Mouse (Mus musculus): ENCODE measurements around the gene Ncoa5.

Gene Ncoa5

DNA sequence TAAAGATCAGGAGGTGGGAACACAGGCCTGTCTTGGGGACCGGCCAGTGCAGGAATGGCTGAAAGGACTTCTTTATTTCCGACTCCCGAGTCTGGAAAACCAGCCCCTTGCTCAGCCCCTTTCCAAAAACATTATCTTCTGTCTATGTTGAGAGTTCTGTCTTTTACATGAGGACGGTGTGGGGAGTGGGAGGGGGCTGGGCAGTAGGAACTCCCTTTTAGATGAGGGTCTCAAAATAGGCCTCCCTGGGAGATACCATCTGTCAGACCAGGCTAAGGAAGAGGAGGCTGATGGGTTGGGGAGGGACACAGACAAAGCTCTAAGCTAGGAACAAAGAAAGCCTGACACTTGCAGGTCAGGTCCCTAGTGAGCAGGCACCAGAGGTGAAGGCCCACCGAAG lies 14.4 kb upstream of the Ncoa5 start:
- no peak for DNase-seq (ENCODE audit: low spot score in 2 of 2)

GRCm38 (mm10) chr2:165043729-165044128 lies 9.1 kb upstream of the Ncoa5 start:
- DNase-seq (ENCODE audit: low spot score in 2 of 2): no peak

GRCm38 (mm10) chr2:165043090-165043636 lies 8.5 kb upstream of the Ncoa5 start:
- peak in 1 of 2 experiments; percentile 25 for DNase-seq (ENCODE audit: low spot score in 2 of 2)

DNA sequence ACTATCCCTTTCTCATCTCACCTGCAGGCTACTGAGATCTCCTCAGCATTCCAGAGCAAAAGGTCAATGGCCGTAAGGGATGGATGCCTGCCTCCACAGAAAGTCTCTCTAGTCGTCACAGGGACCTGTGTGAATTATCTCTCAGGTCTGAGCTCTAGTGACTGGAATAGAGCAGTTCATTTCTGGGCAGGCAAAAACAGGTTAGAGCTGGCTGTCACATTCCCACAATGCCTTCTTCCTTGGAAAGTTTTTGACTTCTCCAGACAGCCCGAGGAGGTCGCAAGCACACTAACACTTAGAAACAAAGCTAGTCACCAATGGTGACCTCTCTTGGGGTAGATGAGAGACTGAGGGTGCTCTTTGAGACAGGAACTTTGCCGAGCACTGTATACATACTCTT lies 7.5 kb upstream of the Ncoa5 start:
- no peak for DNase-seq (ENCODE audit: low spot score in 2 of 2)

DNA sequence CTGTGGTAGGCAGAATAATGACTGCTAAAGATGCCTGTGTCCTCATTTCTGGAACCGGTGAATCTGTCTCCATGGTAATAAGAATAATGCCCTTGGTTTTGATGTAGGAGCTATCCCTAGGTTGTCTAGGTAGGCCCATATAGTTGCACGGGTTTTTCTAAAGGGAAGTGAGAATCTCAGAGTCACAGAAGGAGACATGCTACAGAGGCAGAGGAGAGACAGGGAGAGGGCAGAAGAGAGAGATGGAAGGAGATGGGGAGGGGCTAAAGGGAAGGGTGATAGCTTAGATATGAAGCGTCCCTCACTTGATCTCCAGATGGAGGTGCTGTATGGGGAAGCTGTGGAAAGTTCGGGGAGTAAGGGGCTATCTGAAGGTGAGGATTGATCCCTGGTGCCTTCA lies 2.7 kb upstream of the Ncoa5 start:
- no peak for DNase-seq (ENCODE audit: low spot score in 2 of 2)

DNA sequence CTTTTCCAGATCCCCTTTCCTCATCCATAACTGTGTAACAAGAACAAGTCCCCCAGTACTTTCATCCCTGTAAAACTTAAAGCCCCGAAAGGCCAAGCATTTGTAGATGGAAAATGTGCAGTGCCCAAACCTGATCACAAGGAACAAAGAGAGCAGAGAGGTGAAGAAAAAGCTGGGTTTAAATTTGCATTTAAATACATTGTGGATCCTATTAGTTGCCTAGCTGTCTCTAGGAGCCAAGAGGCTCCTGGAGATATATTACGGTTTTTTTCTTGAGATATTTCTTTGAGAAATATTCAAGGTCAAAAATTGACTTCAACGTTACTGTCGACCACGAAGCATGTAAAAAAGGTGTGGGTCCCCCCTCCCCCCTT lies 378 bp upstream of the Ncoa5 start:
- DNase-seq (ENCODE audit: low spot score in 2 of 2): no peak

- DNase-seq (ENCODE audit: low spot score in 2 of 2): no peak
Measured at GRCm38 (mm10) chr2:165033306-165033705, 1.4 kb downstream of the Ncoa5 start.

- DNase-seq (ENCODE audit: low spot score in 2 of 2): peak in 1 of 2 experiments; percentile 22
Measured at GRCm38 (mm10) chr2:165032533-165032932, 2.1 kb downstream of the Ncoa5 start.

GRCm38 (mm10) chr2:165027163-165027562 lies 7.5 kb downstream of the Ncoa5 start:
- no peak for DNase-seq (ENCODE audit: low spot score in 2 of 2)

- DNase-seq (ENCODE audit: low spot score in 2 of 2): no peak
Measured at GRCm38 (mm10) chr2:165020490-165020889, 14.2 kb downstream of the Ncoa5 start.

GRCm38 (mm10) chr2:165014935-165015334 lies 19.7 kb downstream of the Ncoa5 start:
- DNase-seq (ENCODE audit: low spot score in 2 of 2): no peak

GRCm38 (mm10) chr2:165010351-165010750 lies 24.3 kb downstream of the Ncoa5 start:
- DNase-seq (ENCODE audit: low spot score in 2 of 2): no peak

GRCm38 (mm10) chr2:165009581-165009980 lies 25.1 kb downstream of the Ncoa5 start:
- DNase-seq (ENCODE audit: low spot score in 2 of 2): no peak

DNA sequence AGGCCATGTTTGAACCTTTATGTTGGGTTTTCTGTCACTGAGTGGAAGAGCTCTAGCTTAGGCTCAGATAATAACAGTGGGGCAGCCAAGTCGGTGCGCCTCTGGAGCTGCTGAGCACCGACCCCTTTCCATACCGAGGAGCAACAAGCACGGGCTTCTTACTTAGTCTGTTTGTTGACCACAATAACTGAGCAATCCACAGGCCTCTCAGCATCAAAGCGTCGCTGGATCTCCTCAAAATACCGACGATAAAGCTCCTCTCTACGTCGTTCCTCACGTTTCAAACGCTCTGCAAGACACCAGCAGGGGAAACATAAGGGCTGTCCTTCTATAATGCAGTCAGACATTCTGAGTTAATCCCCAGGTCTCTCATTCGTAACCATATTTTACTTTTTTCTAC lies 25.5 kb downstream of the Ncoa5 start:
- DNase-seq (ENCODE audit: low spot score in 2 of 2): no peak

DNA sequence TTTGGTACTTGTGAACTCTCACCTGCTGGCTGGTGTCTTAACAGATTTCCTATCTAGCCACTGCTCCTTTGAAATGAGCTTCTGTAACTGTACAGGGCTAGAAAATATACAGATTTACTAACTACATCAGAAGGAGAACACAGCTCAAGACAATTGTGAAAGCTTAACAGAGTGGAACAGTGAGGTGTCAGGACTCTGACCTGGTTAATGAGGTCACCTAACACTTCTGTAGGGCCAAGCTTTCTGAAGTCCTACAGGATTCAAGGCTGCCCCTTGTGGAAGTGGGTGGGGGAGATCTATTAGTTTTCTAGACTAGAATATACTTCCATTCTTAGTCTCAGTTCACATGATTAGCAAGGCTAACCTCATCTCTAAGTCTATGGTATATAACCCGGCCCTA lies 26.7 kb downstream of the Ncoa5 start:
- no peak for DNase-seq (ENCODE audit: low spot score in 2 of 2)

DNA sequence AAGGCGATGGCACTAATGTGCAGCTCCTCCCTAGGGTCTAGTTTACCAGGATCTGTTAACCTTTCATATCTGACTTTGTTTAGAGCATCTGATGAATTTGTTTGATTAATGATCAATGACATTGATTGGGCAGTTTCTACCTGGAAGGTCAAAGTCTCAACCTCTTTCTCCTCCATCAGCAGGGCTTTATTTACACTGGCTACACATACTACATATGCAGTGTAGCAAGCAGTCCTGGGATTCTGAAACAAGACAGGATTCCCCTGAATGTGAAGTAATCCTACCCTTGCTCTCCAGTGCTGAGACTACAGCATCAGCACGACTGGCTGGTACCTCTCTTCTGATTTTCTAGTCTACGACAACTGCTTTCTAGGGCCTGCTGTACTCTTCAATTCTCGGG lies 27.9 kb downstream of the Ncoa5 start:
- no peak for DNase-seq (ENCODE audit: low spot score in 2 of 2)

DNA sequence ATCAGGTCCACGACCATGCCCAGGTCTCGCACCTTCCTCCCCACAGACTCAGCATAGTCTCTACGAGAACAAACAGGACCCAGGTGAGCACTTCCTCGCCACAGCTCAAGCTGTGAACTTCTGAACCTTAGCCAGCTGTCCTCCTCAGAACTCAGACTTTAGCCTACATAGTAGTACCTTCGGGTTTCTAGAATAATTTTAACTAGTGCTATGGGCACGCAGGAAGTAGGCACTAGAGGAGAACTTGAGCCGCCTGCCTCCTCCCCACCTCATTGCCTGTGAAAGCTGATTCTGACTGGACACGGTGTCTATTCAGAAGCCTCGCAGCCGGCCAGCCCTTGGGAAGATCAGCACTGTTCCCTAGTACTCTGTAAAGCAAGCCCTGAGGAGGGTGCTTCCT lies 30.4 kb downstream of the Ncoa5 start:
- no peak for DNase-seq (ENCODE audit: low spot score in 2 of 2)

DNA sequence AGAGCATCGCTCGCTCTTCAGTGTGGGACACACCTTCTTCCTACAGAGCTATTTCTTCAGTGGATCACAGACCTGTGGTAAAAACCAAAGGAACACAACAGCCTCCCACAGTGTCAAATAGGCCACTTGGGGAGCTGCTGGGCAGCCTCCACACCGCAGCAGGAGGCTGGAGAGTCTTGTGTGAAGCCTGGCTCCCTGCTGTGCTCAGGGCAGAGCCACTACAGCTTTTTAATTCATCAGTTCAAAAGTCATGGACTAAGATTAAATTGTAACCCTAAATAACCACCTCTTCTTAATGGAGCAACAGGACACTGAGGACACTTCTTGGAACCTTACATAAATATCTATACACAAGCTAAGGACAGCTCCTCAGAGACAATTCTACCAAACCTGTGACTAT lies 31.6 kb downstream of the Ncoa5 start:
- no peak for DNase-seq (ENCODE audit: low spot score in 2 of 2)

- DNase-seq (ENCODE audit: low spot score in 2 of 2): no peak
Measured at GRCm38 (mm10) chr2:165001958-165002357, 32.7 kb downstream of the Ncoa5 start.

DNA sequence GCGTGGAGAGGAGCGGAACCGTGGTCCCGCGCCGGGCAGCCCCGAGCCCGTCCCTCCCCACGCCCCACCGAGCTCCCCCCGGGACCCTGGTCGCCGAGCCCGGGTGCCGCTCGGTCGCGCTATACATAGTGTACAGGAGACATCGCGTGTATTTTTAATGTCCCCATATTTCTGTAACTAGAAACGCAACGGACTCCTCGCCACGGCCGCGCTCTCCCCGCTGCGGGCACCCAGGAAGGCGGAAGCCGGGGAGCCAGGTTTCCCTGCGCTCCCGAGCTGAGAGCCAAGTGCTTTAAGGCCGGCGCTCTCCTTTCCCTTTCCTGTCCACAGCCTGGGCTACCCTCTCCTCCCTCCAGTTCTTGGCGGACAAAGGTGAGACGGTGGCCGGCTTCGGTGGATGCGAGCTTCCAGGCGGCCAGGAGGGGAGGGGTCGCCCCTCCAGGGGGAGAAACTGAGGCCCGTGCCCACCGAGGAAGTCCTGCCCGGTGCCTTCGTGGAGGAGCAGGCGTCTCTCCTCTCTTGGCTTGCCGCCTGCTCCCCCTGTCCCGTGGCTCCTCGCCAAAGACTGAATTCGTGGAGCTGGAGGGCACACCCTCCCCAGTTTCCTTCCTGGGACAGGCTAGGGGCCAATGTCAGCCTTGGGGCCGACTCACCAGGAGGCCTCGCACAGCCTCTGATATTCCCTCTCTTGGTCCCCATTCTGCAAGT lies 36.8 kb downstream of the Ncoa5 start:
- no peak for DNase-seq (ENCODE audit: low spot score in 2 of 2)

DNA sequence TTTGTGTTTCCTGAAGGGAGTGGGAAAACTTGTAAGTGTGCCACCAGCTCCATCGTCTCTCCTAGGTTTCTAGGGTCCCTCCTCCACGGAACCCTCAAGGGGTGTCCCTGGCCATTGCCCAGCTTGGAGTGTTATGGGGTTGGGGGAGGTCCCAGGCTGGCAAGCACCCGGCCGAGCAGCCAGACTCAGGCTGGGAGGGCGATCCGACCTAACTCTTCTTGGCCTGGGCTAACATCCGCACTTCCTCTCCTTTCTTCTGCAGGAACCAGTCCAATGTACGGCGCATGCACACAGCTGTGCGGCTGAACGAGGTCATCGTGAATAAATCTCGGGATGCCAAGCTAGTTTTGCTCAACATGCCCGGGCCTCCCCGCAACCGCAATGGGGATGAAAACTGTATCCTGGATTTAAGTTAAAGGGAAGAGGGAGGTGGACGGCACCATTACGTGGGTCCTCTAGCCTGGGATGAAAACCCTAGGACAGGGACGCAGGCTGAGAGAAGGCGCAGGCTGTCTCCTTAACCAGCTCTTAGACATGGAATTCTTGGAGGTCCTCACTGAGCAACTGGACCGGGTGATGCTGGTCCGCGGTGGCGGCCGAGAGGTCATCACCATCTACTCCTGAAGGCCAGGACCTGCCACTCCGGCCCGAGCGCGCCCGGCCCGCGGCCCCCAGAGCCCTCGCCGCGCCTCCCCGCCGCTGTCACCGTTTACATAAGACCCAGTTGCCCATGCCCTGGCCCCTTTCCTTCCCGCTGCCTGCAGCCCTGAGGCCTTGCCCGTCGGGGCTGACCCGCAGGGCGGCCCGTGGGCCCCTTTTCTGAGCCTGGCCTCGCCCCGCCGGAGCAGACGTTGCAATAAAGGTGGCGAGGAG lies 37.6 kb downstream of the Ncoa5 start:
- no peak for DNase-seq (ENCODE audit: low spot score in 2 of 2)

DNA sequence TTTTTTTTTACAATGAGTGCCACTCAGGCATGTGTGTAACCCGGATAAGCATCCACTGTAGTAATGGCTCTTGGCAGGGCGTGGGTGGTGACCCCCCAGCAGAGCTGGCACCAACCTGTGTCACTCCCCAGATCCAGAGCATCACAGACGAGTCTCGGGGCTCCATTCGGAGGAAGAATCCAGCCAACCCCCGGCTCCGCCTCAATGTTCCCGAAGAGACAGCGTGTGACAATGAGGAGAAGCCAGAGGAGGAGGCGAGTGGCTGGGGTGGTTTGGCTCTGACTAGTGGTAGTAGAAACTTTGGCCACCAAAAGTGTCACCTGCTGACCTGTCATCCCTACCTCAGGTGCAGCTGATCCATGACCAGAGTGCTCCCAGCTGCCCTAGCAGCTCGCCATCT lies 38.7 kb downstream of the Ncoa5 start:
- DNase-seq (ENCODE audit: low spot score in 2 of 2): no peak
